Mouse (Mus musculus) MEL (cell line): ENCODE results near the gene Gm49322. TPM values are rescaled to one million over a fixed set of nuclear protein-coding genes. Genes with fewer than 3 reads are reported as not detected.

Experiments
- DNase-seq: peaks from one replicate; pipeline ENCODE4 v3.0.0; 2011; ENCODE audit warnings: low read depth, low spot score
- H3K27ac ChIP-seq: 2 replicates; pipeline ENCODE4 v1.5.1; 2012; ENCODE audit warnings: low read depth, mild to moderate bottlenecking, control low read depth, low read length, moderate library complexity; ENCODE audit not compliant: control insufficient read depth
- H3K27me3 ChIP-seq, 2 experiments: fragments of 150-350 bp in 1 of 2; sonication (generic) in 1 of 2; 2 replicates each; pipeline ENCODE4 v1.6.1; 2012; ENCODE audit warnings: low read length in 2 of 2, mild to moderate bottlenecking in 2 of 2, improper control_type of control experiment in 1 of 2, moderate library complexity in 1 of 2; ENCODE audit not compliant: insufficient read depth in 2 of 2, control insufficient read depth in 1 of 2
- H3K36me3 ChIP-seq, 2 experiments: 2 replicates each; pipeline ENCODE4 v1.6.1; 2012 to 2014; ENCODE audit warnings: low read length in 2 of 2, improper control_type of control experiment in 1 of 2, inconsistent platforms in 1 of 2, mild to moderate bottlenecking in 1 of 2; ENCODE audit not compliant: insufficient read depth in 2 of 2, control insufficient read depth in 1 of 2
- H3K4me1 ChIP-seq, 2 experiments: fragments of 150-350 bp in 1 of 2; sonication (generic) in 1 of 2; 2 replicates each; pipeline ENCODE4 v1.6.1; 2012; ENCODE audit warnings: low read length in 2 of 2, improper control_type of control experiment in 1 of 2, mild to moderate bottlenecking in 1 of 2; ENCODE audit not compliant: insufficient read depth in 2 of 2, control insufficient read depth in 1 of 2
- H3K4me3 ChIP-seq, 2 experiments: fragments of 150-350 bp in 1 of 2; sonication (generic) in 1 of 2; 2 replicates each; pipeline ENCODE4 v1.5.1; 2012; ENCODE audit warnings: low read depth in 2 of 2, low read length in 2 of 2, mild to moderate bottlenecking in 2 of 2, moderate library complexity in 2 of 2, control low read depth in 1 of 2, improper control_type of control experiment in 1 of 2; ENCODE audit not compliant: control insufficient read depth in 1 of 2, insufficient read depth in 1 of 2
- H3K79me2 ChIP-seq: 2 replicates; pipeline ENCODE4 v1.6.1; 2012; ENCODE audit warnings: mild to moderate bottlenecking, low read length, moderate library complexity; ENCODE audit not compliant: control insufficient read depth, poor library complexity, insufficient read depth
- H3K9ac ChIP-seq: 2 replicates; pipeline ENCODE4 v1.6.1; 2012; ENCODE audit warnings: low read depth, mild to moderate bottlenecking, control low read depth, low read length, moderate library complexity; ENCODE audit not compliant: control insufficient read depth, poor library complexity, severe bottlenecking
- H3K9me3 ChIP-seq: fragments of 150-350 bp; sonication (generic); replicated peaks from 2 replicates; pipeline ENCODE4 v1.6.1; 2012; ENCODE audit warnings: mild to moderate bottlenecking, low read length, improper control_type of control experiment, moderate library complexity; ENCODE audit not compliant: insufficient read depth
- CHD1 ChIP-seq: IDR thresholded peaks from 2 replicates; pipeline ENCODE4 v1.6.1; 2012; ENCODE audit warnings: low read depth, mild to moderate bottlenecking, inconsistent platforms, low read length, improper control_type of control experiment
- CTCF ChIP-seq, 3 experiments: IDR thresholded peaks in 2 of 3; conservative IDR thresholded peaks in 1 of 3; 2 replicates each; pipeline ENCODE4 v1.5.1; 2011 to 2012; ENCODE audit warnings: low read length in 3 of 3, low read depth in 2 of 3, mild to moderate bottlenecking in 2 of 3, improper control_type of control experiment in 1 of 3, inconsistent platforms in 1 of 3, mixed read lengths in 1 of 3, moderate library complexity in 1 of 3; ENCODE audit not compliant: control insufficient read depth in 1 of 3, insufficient read depth in 1 of 3, poor library complexity in 1 of 3, severe bottlenecking in 1 of 3
- ELF1 ChIP-seq: IDR thresholded peaks from 2 replicates; pipeline ENCODE4 v1.6.1; 2014; ENCODE audit warnings: low read depth, mild to moderate bottlenecking, inconsistent platforms, low read length, improper control_type of control experiment, moderate library complexity
- EP300 ChIP-seq, 2 experiments: IDR thresholded peaks; 2 replicates each; pipeline ENCODE4 v1.6.1; 2011; ENCODE audit warnings: improper control_type of control experiment in 2 of 2, low read length in 2 of 2, low read depth in 1 of 2, mild to moderate bottlenecking in 1 of 2
- GABPA ChIP-seq: IDR thresholded peaks from 2 replicates; pipeline ENCODE4 v1.6.1; 2012; ENCODE audit warnings: low read depth, mild to moderate bottlenecking, inconsistent platforms, low read length, improper control_type of control experiment, moderate library complexity
- GATA1 ChIP-seq: IDR thresholded peaks from 2 replicates; pipeline ENCODE4 v1.6.1; 2011; ENCODE audit warnings: low read depth, low read length, improper control_type of control experiment
- HCFC1 ChIP-seq: IDR thresholded peaks from 2 replicates; pipeline ENCODE4 v1.6.1; 2012; ENCODE audit warnings: low read depth, mild to moderate bottlenecking, inconsistent platforms, low read length, improper control_type of control experiment, moderate library complexity
- JUND ChIP-seq: IDR thresholded peaks from 2 replicates; pipeline ENCODE4 v1.6.1; 2011; ENCODE audit warnings: low read depth, mild to moderate bottlenecking, improper control_type of control experiment, low read length
- KAT2A ChIP-seq: conservative IDR thresholded peaks from 2 replicates; pipeline ENCODE4 v1.6.1; 2012; ENCODE audit warnings: low read depth, low read length, improper control_type of control experiment, inconsistent platforms
- MAFK ChIP-seq: IDR thresholded peaks from 2 replicates; pipeline ENCODE4 v1.6.1; 2011; ENCODE audit warnings: low read depth, mild to moderate bottlenecking, low read length, improper control_type of control experiment, borderline replicate concordance
- MAZ ChIP-seq: IDR thresholded peaks from 2 replicates; pipeline ENCODE4 v1.6.1; 2012; ENCODE audit warnings: low read depth, mild to moderate bottlenecking, inconsistent platforms, low read length, improper control_type of control experiment
- MEF2A ChIP-seq: IDR thresholded peaks from 2 replicates; pipeline ENCODE4 v1.6.1; 2014; ENCODE audit warnings: low read depth, mild to moderate bottlenecking, inconsistent platforms, low read length, improper control_type of control experiment; ENCODE audit not compliant: poor library complexity, insufficient replicate concordance, severe bottlenecking; ENCODE audit errors: extremely low read depth
- MXI1 ChIP-seq: IDR thresholded peaks from 2 replicates; pipeline ENCODE4 v1.6.1; 2011; ENCODE audit warnings: mild to moderate bottlenecking, low read depth, low read length, improper control_type of control experiment
- MYB ChIP-seq: IDR thresholded peaks from 2 replicates; pipeline ENCODE4 v1.6.1; 2011; ENCODE audit warnings: mild to moderate bottlenecking, low read depth, low read length, improper control_type of control experiment
- MYC ChIP-seq: IDR thresholded peaks from 2 replicates; pipeline ENCODE4 v1.6.1; 2011; ENCODE audit warnings: low read depth, mild to moderate bottlenecking, low read length, improper control_type of control experiment, moderate library complexity
- NELFE ChIP-seq: IDR thresholded peaks from 2 replicates; pipeline ENCODE4 v1.6.1; 2011; ENCODE audit warnings: low read depth, low read length, improper control_type of control experiment
- NRF1 ChIP-seq: IDR thresholded peaks from 2 replicates; pipeline ENCODE4 v1.6.1; 2014; ENCODE audit warnings: low read depth, mild to moderate bottlenecking, inconsistent platforms, low read length, improper control_type of control experiment, moderate library complexity; ENCODE audit not compliant: poor library complexity, insufficient read depth, severe bottlenecking
- POLR2A ChIP-seq, 2 experiments: IDR thresholded peaks; 2 replicates each; pipeline ENCODE4 v1.6.1; 2011 to 2012; ENCODE audit warnings: low read length in 2 of 2, mild to moderate bottlenecking in 2 of 2, control low read depth in 1 of 2, improper control_type of control experiment in 1 of 2, low read depth in 1 of 2, moderate library complexity in 1 of 2; ENCODE audit not compliant: control insufficient read depth in 1 of 2, insufficient read depth in 1 of 2, poor library complexity in 1 of 2
- POLR2AphosphoS2 ChIP-seq: IDR thresholded peaks from 2 replicates; pipeline ENCODE4 v1.6.1; 2011; ENCODE audit warnings: low read length, improper control_type of control experiment
- POLR2AphosphoS5 ChIP-seq: IDR thresholded peaks from 2 replicates; pipeline ENCODE4 v1.6.1; 2012; ENCODE audit warnings: low read depth, borderline replicate concordance, mild to moderate bottlenecking, inconsistent platforms, low read length, moderate library complexity, mixed read lengths
- RAD21 ChIP-seq: IDR thresholded peaks from 2 replicates; pipeline ENCODE4 v1.6.1; 2011; ENCODE audit warnings: mild to moderate bottlenecking, low read depth, low read length, improper control_type of control experiment
- SMC3 ChIP-seq: IDR thresholded peaks from 2 replicates; pipeline ENCODE4 v1.6.1; 2011; ENCODE audit warnings: low read depth, low read length, improper control_type of control experiment
- TCF12 ChIP-seq: IDR thresholded peaks from 2 replicates; pipeline ENCODE4 v1.6.1; 2014; ENCODE audit warnings: low read depth, mild to moderate bottlenecking, inconsistent platforms, low read length, improper control_type of control experiment, moderate library complexity
- UBTF ChIP-seq: IDR thresholded peaks from 2 replicates; pipeline ENCODE4 v1.6.1; 2012; ENCODE audit warnings: low read depth, mild to moderate bottlenecking, inconsistent platforms, low read length, improper control_type of control experiment, moderate library complexity, borderline replicate concordance; ENCODE audit not compliant: insufficient read depth
- USF2 ChIP-seq, 2 experiments: IDR thresholded peaks; 2 replicates each; pipeline ENCODE4 v1.6.1; 2011 to 2012; ENCODE audit warnings: improper control_type of control experiment in 2 of 2, low read length in 2 of 2, borderline replicate concordance in 1 of 2, inconsistent platforms in 1 of 2, low read depth in 1 of 2, mild to moderate bottlenecking in 1 of 2; ENCODE audit not compliant: insufficient read depth in 1 of 2
- ZC3H11A ChIP-seq: IDR thresholded peaks from 2 replicates; pipeline ENCODE4 v1.6.1; 2012; ENCODE audit warnings: low read depth, mild to moderate bottlenecking, inconsistent platforms, low read length, improper control_type of control experiment
- ZKSCAN1 ChIP-seq: IDR thresholded peaks from 2 replicates; pipeline ENCODE4 v1.6.1; 2012; ENCODE audit warnings: low read depth, mild to moderate bottlenecking, inconsistent platforms, low read length, improper control_type of control experiment, moderate library complexity
- ZMIZ1 ChIP-seq: IDR thresholded peaks from 2 replicates; pipeline ENCODE4 v1.6.1; 2012; ENCODE audit warnings: low read depth, mild to moderate bottlenecking, inconsistent platforms, low read length, improper control_type of control experiment, moderate library complexity
- ZNF384 ChIP-seq: IDR thresholded peaks from 2 replicates; pipeline ENCODE4 v1.6.1; 2012; ENCODE audit warnings: low read depth, mild to moderate bottlenecking, inconsistent platforms, low read length, improper control_type of control experiment
- polyA plus RNA-seq, 2 experiments: library from polyadenylated mRNA; stranded (reverse) in 1 of 2; unstranded in 1 of 2; fragments of >175 nt in 1 of 2; fragments of >200 nt in 1 of 2; gene quantifications; 2 replicates each; pipeline versions ENCODE4 v1.2.1 to v1.2.4; 2012; ENCODE audit warnings: low replicate concordance in 2 of 2, low read depth in 1 of 2; ENCODE audit not compliant: insufficient read length in 2 of 2, insufficient read depth in 1 of 2, missing spikeins in 1 of 2
- total RNA-seq: library from RNA; depleted of rRNA; stranded (reverse); fragments of 300-350 nt; gene quantifications from 2 replicates; pipeline ENCODE4 v1.2.3, GENCODE M21; 2012

The Gm49322 gene
- total and polyA plus RNA-seq, 3 experiments = 1.8 to 2.1 TPM; not detected in 1

DNA sequence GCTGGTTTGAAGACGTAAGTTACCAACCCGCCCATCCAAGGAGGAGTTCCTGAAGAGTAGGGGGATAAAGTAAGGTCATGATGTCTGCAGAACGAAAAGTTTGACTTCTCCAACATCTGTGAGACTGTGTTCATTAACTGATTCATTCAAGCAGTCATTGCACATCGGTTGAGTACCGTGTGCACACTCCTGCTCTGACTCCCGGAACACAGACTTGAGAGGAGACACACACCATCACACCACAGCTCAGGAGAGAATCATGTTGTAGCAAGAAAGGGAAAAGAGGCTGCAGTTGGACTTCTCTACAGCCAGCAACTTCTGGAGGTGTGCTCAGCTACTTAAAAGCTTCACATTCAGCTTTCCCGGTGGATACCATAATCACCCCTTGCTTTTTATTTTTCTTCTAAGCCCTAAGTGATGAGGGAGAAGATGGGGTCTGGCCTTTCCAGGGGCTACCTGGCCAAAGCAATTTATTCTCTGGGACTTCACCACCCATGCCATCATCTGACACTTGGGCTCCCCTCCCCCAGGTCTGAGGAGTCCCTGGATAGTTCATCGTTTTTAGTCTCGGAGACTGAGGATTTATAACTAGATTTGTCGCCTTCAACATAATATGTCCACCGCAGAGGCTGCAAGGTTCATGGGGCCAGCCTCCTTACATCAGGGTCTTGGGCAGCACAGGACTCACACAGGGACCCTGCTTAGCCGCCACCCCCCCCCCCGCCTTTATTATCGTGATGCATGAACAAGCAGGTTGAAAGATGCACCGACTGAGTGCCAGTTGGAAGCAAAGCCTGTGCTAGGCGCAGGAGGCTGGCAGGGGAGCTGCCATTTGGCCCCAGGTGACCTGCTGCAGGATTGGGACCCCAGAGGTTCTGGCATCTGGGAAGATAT lies 15.2 kb downstream of the Gm49322 start:
- H3K9me3 ChIP-seq = no peaks in the 10 kb centered on the region
- 0 out of 4 replicates have a peak, but pooled peaks cover 0 to 2% of the 10 kb centered on the region in 2 experiments for H3K36me3 ChIP-seq
- H3K27ac ChIP-seq = peak overlapping the region; percentile 60
- H3K27me3 ChIP-seq = no peaks in the 10 kb centered on the region
- TF ChIP-seq GABPA (no peak), EP300 (IDR thresholded peaks at IDR 0.05; ENCODE audit: low read depth in 1 of 2, low read length in 2 of 2) (no peak), HCFC1 (no peak), NELFE (no peak), POLR2A (IDR thresholded peaks at IDR 0.05; ENCODE audit: control insufficient read depth in 1 of 2, insufficient read depth in 1 of 2, low read depth in 1 of 2, low read length in 2 of 2, poor library complexity in 1 of 2) (no peak), RAD21 (no peak), ZC3H11A (no peak), MAZ (no peak), MYB (no peak), JUND (no peak), CTCF (IDR thresholded peaks at IDR 0.05 in 2 of 3, conservative IDR thresholded peaks at IDR 0.05 in 1 of 3; ENCODE audit: control insufficient read depth in 1 of 3, insufficient read depth in 1 of 3, low read depth in 2 of 3, low read length in 3 of 3, poor library complexity in 1 of 3, severe bottlenecking in 1 of 3) (no peak), POLR2AphosphoS2 (no peak), POLR2AphosphoS5 (no peak), NRF1 (no peak), GATA1 (no peak), UBTF (no peak), TCF12 (no peak)
- peaks cover 0 to 18% of the 10 kb centered on the region in 2 experiments; a peak in 2 of 4 replicates for H3K4me1 ChIP-seq
- no peak for DNase-seq
- H3K4me3 ChIP-seq = peak overlapping the region; percentile 70 to 83
- peaks cover 34% of the 10 kb centered on the region for H3K79me2 ChIP-seq
- H3K9ac ChIP-seq = peak overlapping the region; percentile 68

- Histone ChIP-seq H3K4me1 (peaks cover 0 to 18% of the 10 kb centered on the region in 2 experiments; a peak in 2 of 4 replicates), H3K27ac (peak overlapping the region; percentile 60), H3K9me3 (no peaks in the 10 kb centered on the region), H3K9ac (peak overlapping the region; percentile 68), H3K36me3 (0 out of 4 replicates have a peak, but pooled peaks cover 0 to 2% of the 10 kb centered on the region in 2 experiments), H3K27me3 (no peaks in the 10 kb centered on the region), H3K79me2 (peaks cover 39% of the 10 kb centered on the region), H3K4me3 (peak overlapping the region; percentile 70 to 83)
- DNase-seq = no peak
- TF ChIP-seq CHD1 (0 out of 2 replicates have a peak, but pooled peaks have one; percentile 31), MAFK (no peak), SMC3 (no peak), UBTF (no peak), MEF2A (no peak), ZKSCAN1 (no peak; the same call in 1 of the 2 replicates), MYC (no peak), MXI1 (no peak), ELF1 (no peak), ZNF384 (no peak), KAT2A (no peak), MAZ (0 out of 2 replicates have a peak, but pooled peaks have one; percentile 64), ZMIZ1 (peak; percentile 31; the same call in 1 of the 2 replicates), USF2 (IDR thresholded peaks at IDR 0.05; ENCODE audit: borderline replicate concordance in 1 of 2, insufficient read depth in 1 of 2, low read depth in 1 of 2, low read length in 2 of 2) (no peak), POLR2A (IDR thresholded peaks at IDR 0.05; ENCODE audit: control insufficient read depth in 1 of 2, insufficient read depth in 1 of 2, low read depth in 1 of 2, low read length in 2 of 2, poor library complexity in 1 of 2) (peak in 1 of 2 experiments; percentile 70; a peak in 2 of 4 replicates)
Observed at GRCm38 (mm10) chr10:80621690-80621939, 15.8 kb downstream of the Gm49322 start.
